Mouse (Mus musculus) layer of hippocampus, adult 8-10 months (tissue): ENCODE measurements around the gene Fkbp11. TPM values are rescaled to one million over a fixed set of nuclear protein-coding genes. Genes with fewer than 3 reads are reported as not detected.

ENCODE experiments used
- DNase-seq, 2 experiments: peaks; one replicate each; pipeline ENCODE4 v3.0.0; 2022; ENCODE audit warnings: low spot score in 2 of 2
- total RNA-seq, 4 experiments: library from RNA; stranded (reverse); gene quantifications; 2 replicates each; pipeline ENCODE4 v1.2.4; 2022

Fkbp11 gene
- total RNA-seq, 4 experiments from 2014 or later = 1.2 to 2.3 (median 1.5) TPM

- no peak for DNase-seq
Measured at GRCm38 (mm10) chr15:98696216-98696615, 31.8 kb downstream of the Fkbp11 start.

DNA sequence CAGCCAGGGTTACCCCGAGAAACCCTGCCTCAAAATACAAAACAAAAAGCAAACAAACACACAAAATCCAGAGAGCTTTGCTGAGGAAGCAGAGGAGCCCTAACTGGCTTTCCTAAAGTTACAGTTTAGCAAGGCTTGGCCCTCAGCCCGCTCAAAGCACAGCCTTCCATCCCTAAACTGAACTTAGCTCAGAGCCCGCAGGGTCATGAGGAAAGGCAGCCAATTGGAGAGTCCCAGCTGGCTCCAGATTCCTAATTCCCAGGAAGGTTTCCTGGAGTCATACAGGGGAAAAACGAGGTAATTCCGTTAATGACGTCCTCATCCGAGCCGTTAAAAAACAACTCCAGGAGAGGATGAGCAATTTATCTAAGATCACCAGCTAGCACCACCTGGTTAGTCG is 32.3 kb downstream of the Fkbp11 start:
- no peak for DNase-seq

- DNase-seq = no peak
Measured at GRCm38 (mm10) chr15:98692171-98692715, 35.8 kb downstream of the Fkbp11 start.

DNA sequence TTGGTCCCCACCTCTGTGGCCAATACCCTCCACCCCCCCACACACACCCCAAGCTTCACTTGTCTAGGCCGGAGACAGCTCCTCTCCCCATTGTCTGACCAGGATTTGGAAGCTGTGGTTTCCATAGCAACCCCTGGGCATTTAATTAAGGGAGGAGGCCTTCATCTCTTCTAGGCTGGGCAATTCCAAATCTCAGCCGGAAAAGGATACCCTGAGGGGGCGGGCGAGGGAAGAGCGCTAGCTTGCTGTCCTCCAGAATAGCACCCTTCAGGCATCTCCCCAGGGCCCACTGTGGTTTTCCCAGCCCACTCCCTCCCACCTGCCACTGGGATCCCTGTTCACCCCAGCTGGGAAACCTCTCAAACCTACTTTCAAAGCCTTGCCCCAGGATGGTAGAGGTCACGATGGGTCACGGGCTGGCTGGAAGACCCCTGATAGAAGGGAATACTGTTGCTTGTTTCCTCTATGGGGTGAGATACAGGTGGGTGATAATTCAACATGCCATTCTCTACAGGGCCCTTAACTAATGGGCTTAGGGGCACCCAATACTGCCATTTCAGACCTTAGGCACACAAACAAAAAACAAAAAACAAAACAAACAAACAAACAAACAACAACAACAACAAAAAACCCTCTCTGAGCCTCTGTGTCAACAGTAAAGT is 36.4 kb downstream of the Fkbp11 start:
- DNase-seq = no peak

- no peak for DNase-seq
Measured at GRCm38 (mm10) chr15:98689682-98690081, 38.3 kb downstream of the Fkbp11 start.

DNA sequence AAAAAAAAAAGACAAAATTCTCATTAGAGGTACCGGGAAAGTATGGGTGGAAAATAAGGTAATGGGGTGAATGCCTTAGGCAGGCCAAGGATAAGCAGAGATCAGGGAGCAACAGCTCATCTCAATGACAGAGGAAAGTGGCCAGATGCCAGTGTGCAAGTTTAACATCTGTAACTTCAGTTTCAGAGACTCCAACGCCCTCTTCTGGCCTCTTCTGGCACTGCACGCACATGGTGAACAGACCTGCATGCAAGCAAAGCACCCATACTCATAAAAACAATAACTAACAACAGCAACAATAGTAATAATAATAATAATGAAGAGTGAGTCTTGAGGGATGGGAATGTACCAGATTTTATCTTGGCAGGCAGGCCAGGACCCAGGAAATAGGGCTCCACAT is 42.1 kb downstream of the Fkbp11 start:
- DNase-seq = no peak

GRCm38 (mm10) chr15:98683746-98684145 is 44.3 kb downstream of the Fkbp11 start:
- DNase-seq = no peak

DNA sequence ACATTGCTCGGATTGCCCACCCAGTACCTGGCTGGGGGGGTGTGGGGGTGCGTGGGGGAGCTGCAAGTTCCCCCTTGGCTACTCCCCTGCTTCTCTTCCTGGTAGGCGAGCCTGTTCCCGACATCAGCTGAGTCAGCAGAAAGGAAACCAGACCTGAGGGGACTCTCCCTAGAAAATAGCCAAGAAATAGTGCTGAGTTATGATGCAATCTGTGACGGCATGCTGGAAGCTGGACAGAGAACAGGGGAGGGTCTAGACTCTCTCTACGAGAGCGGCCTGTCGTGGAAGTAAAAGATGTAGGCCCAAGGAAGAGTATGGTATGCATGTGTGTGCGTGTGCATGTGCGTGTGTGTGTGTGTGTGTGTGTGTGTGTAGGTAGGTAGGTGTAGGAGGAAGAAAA is 44.8 kb downstream of the Fkbp11 start:
- DNase-seq = no peak

- no peak for DNase-seq
Measured at GRCm38 (mm10) chr15:98681633-98682032, 46.4 kb downstream of the Fkbp11 start.

- no peak for DNase-seq
Measured at GRCm38 (mm10) chr15:98680660-98681059, 47.3 kb downstream of the Fkbp11 start.

- no peak for DNase-seq
Measured at GRCm38 (mm10) chr15:98677977-98678376, 50.0 kb downstream of the Fkbp11 start.

DNA sequence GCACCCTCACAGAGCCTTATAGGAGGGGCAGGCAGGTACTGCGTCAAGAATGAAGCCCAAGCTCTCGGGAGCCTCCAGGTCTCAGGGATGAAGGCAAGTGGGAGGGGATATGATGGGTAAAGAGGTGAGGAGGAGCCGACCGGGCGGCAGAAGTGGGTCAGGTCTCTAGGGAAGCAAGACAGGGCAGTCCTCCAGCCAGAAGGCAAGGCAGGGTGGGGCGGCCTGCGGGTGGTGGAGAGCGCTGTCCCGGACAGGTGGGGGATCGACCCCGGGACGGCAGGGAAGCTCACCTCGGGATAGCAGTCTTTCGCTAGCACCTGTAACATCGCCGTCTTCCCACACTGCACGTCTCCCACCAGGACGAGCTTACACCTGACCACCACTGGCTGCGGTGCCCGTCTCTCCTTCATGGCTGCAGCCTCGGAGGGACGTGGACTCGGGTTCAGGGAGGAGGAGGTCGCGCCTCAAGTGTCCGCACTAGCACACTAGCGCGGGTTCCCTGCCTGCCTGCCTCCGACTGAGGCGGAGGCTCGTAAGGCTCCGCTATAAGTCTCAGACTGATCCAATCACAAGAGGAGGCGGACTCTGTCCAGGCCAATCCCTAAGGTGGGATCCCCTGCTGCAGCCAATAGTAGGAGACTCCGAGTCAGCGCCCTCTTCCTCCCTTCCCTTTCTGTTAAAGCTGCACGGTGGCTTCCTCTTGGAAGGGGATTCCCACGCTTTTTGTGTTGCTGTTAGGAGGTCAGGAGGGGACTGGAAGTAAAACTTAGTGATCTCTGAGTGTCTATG is 50.9 kb downstream of the Fkbp11 start, which contains the start of gene Rnd1:
Rnd1 (minus strand) TSS at position 522 of the 789 bp plus-strand sequence.
- peak; percentile 82 to 85 for DNase-seq

- DNase-seq = no peak
Measured at GRCm38 (mm10) chr15:98676471-98676870, 51.5 kb downstream of the Fkbp11 start.

DNA sequence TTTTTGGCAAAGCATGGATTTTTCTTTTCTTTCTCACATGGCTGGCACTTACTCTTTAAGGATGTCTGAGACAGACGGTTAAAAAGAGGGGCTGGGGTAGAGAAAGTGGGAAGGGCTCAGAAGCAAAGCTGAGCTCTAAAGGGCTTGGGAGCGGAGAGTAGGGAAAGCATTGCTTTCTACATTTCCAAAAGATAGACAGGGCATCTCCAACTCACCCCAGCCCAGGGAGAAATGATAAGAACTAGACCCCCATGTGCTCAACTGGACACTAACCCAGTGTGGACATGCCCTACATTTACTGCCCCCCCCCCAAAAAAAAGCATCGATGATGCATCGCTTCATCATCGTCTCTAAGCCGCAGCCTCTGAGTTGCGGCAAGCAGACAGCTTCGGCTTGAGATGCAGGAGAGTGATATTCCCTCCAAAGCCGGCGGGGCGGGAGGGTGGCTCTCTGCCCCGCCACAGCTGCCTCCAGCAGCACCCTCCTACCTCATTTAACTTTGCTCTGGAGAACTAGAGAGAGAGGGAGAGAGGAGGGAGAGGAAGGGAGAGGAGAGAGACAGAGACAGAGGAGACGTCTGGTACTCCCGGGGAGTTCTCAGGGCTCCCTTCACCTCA is 52.3 kb downstream of the Fkbp11 start:
- DNase-seq = no peak

DNA sequence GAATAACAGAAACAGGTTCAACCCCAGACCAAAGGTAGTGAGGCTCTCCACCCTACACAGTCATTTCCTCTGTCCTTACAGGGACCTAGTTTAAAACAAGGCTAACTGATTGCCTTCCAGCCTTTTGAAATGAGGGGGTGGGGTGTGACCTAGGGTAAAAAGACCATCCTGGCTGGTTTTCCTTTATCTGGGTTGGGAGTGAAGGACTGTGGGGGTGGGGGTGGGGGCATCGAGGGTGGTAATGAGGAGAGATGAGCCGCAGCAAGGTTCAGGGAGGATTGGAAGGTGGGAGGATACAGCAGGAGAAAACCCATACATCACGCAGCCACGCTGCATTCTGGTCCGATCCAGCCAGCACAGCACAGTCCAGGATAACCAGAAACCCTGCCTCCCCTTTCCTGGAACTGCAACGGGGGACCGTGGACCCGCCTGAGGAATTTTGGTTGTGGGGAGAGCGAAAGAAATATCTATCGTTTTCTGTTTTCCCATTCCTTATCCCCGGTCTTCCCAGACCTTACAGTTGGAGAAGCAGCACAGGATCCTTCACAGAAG is 52.9 kb downstream of the Fkbp11 start:
- DNase-seq = no peak

Other genes starting within 250 kb of the Fkbp11 start
- not detected for gene Lalba, start 245.5 kb downstream of the Fkbp11 start, total RNA-seq
- not detected for gene Olfr279, start 235.8 kb downstream of the Fkbp11 start, total RNA-seq
- gene Kansl2, start 193.9 kb downstream of the Fkbp11 start, total RNA-seq = 10 to 100 TPM; 54.1 to 60.0 (median 57.2) TPM
- 10 to 100 TPM; 37.3 to 43.8 (median 42.7) TPM for gene Ccnt1, start 157.3 kb downstream of the Fkbp11 start, total RNA-seq
- gene 4930415O20Rik, start 157.2 kb downstream of the Fkbp11 start, total RNA-seq = not detected
- 10 to 100 TPM; 47.3 to 58.6 (median 52.2) TPM for gene Adcy6, start 118.1 kb downstream of the Fkbp11 start, total RNA-seq
- 100 to 1,000 TPM; 163 to 193 (median 176) TPM for gene Cacnb3, start 97.4 kb downstream of the Fkbp11 start, total RNA-seq
- 10 to 100 TPM; 76.3 to 89.4 (median 85.9) TPM for gene Ddx23, start 65.3 kb downstream of the Fkbp11 start, total RNA-seq
- 1 to 10 TPM; 6.3 to 8.7 (median 7.3) TPM for gene Rnd1, start 50.7 kb downstream of the Fkbp11 start, total RNA-seq
- gene Ccdc65, start 20.0 kb downstream of the Fkbp11 start, total RNA-seq = 10 to 100 TPM in 1 of 4 experiments, 1 to 10 TPM in 3; 7.4 to 10.4 (median 8.4) TPM
- 100 to 1,000 TPM; 730 to 835 (median 787) TPM for gene Arf3, start 35.0 kb upstream of the Fkbp11 start, total RNA-seq
- gene Wnt10b, start 50.0 kb upstream of the Fkbp11 start, total RNA-seq = under 1 TPM; 0.16 to 0.59 (median 0.41) TPM
- not detected for gene Wnt1, start 61.7 kb upstream of the Fkbp11 start, total RNA-seq
- 1,000 to 10,000 TPM; 1,258 to 1,383 (median 1,345) TPM for gene Ddn, start 81.3 kb upstream of the Fkbp11 start, total RNA-seq
- gene Prkag1, start 103.3 kb upstream of the Fkbp11 start, total RNA-seq = 10 to 100 TPM; 49.0 to 55.2 (median 50.2) TPM
- 10 to 100 TPM; 77.8 to 96.0 (median 89.6) TPM for gene Kmt2d, start 143.0 kb upstream of the Fkbp11 start, total RNA-seq
- 10 to 100 TPM in 1 of 4 experiments, 1 to 10 TPM in 3; 4.9 to 10.4 (median 7.9) TPM for gene Rhebl1, start 166.3 kb upstream of the Fkbp11 start, total RNA-seq
- gene Dhh, start 170.3 kb upstream of the Fkbp11 start, total RNA-seq = under 1 TPM in 3 of 4 experiments, not detected in 1; 0.18 to 0.34 (median 0.23) TPM
- gene Lmbr1l, start 190.0 kb upstream of the Fkbp11 start, total RNA-seq = 10 to 100 TPM; 17.9 to 21.8 (median 19.6) TPM
- gene Tuba1b, start 206.4 kb upstream of the Fkbp11 start, total RNA-seq = 100 to 1,000 TPM; 488 to 526 (median 515) TPM
- not detected for gene Gm49450, start 225.4 kb upstream of the Fkbp11 start, total RNA-seq
- 100 to 1,000 TPM; 800 to 882 (median 860) TPM for gene Tuba1a, start 225.5 kb upstream of the Fkbp11 start, total RNA-seq